ENCODE assay signal across 8 mouse cellular contexts in the genomic region with DNA sequence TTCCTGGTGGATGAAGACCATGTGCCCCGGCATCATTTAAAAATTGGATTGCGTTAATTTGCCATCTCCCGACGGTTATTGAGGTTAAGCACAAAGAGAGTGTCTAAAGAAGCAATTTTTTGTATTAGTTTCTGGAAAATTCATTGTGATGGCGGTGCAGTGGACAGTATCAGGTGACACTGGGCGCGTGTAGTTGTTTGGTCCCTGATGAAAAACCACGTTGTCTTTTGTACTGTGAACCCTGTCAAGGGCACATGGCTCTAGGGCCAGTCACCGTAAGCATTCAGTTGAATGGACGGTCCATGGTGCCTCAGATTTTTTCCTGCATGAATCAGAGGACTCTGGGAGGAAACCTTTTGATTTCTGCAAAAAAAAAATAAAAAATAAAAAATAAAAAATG. TPM values are rescaled to one million over a fixed set of nuclear protein-coding genes. Genes with fewer than 3 reads are reported as not detected.
A peak's percentile ranks its signal among the peaks of the same experiment; 100 is the strongest.
DNase-seq lines count a peak whose midpoint lies in the region; ATAC-seq and TF ChIP-seq lines count a peak whose summit lies in the region.

No protein-coding gene starts in this region.

- H3K4me2 ChIP-seq in lung, postnatal 0 days (replicated peaks; ENCODE audit: low read depth, low read length), result peak overlapping the region; percentile 94; the same call in 1 of the 2 replicates
- H3K4me2 ChIP-seq in limb, embryonic 14.5 days (replicated peaks; ENCODE audit: low read depth, low read length, severe bottlenecking), result peak overlapping the region; percentile 72
- H3K4me2 ChIP-seq in stomach, embryonic 16.5 days (ENCODE audit: low read depth, low read length), result peak overlapping the region; percentile 81

- no peak overlapping the region for H3K4me3 ChIP-seq in lung, postnatal 0 days (ENCODE audit: low read depth, low read length)
- H3K4me3 ChIP-seq in limb, embryonic 14.5 days (replicated peaks; ENCODE audit: low read length), result peak overlapping the region; percentile 92
- peak overlapping the region; percentile 75 for H3K4me3 ChIP-seq in stomach, embryonic 16.5 days (replicated peaks; ENCODE audit: low read length)

- no peak for TF ChIP-seq EP300 in lung, postnatal 0 days (IDR thresholded peaks at IDR 0.05)

- ATAC-seq in lung, postnatal 0 days, result no peak
- ATAC-seq in limb, embryonic 14.5 days (ENCODE audit: low FRiP score, low read depth), result no peak
- ATAC-seq in stomach, embryonic 16.5 days (ENCODE audit: insufficient read depth, low FRiP score), result no peak

- WGBS in lung, postnatal 0 days, result 37% methylated on average over 10 of the region's 10 CpGs
- 18% methylated on average over 10 of the region's 10 CpGs for WGBS in limb, embryonic 14.5 days
- WGBS in stomach, embryonic 16.5 days, result 28% methylated on average over 10 of the region's 10 CpGs

- no peaks in the 10 kb centered on the region for H3K4me1 ChIP-seq in lung, postnatal 0 days (ENCODE audit: insufficient read depth, low read depth, low read length)
- H3K4me1 ChIP-seq in limb, embryonic 14.5 days (ENCODE audit: control insufficient read depth, insufficient read depth, low read length), result peaks cover 17% of the 10 kb centered on the region
- H3K4me1 ChIP-seq in stomach, embryonic 16.5 days (ENCODE audit: control insufficient read depth, insufficient read depth, low read length), result peaks cover 12% of the 10 kb centered on the region

- H3K9ac ChIP-seq in lung, postnatal 0 days (replicated peaks; ENCODE audit: low read depth), result no peak overlapping the region
- peak overlapping the region; percentile 99 for H3K9ac ChIP-seq in limb, embryonic 14.5 days (ENCODE audit: low read depth, low read length, severe bottlenecking)
- peak overlapping the region; percentile 97; the same call in 1 of the 2 replicates for H3K9ac ChIP-seq in stomach, embryonic 16.5 days (ENCODE audit: low read length)

- no peak for TF ChIP-seq CTCF in lung, postnatal 0 days (IDR thresholded peaks at IDR 0.05)

- no peaks in the 10 kb centered on the region for H3K36me3 ChIP-seq in lung, postnatal 0 days (ENCODE audit: insufficient read depth, low read length)
- no peaks in the 10 kb centered on the region for H3K36me3 ChIP-seq in limb, embryonic 14.5 days (ENCODE audit: control insufficient read depth, insufficient read depth, low read length)
- no peaks in the 10 kb centered on the region for H3K36me3 ChIP-seq in stomach, embryonic 16.5 days (ENCODE audit: control insufficient read depth, insufficient read depth, low read length)

- no peaks in the 10 kb centered on the region for H3K27me3 ChIP-seq in lung, postnatal 0 days (replicated peaks; ENCODE audit: insufficient read depth, low read length)
- H3K27me3 ChIP-seq in limb, embryonic 14.5 days (ENCODE audit: control insufficient read depth, insufficient read depth, low read length), result no peaks in the 10 kb centered on the region
- H3K27me3 ChIP-seq in stomach, embryonic 16.5 days (ENCODE audit: control insufficient read depth, insufficient read depth, low read length), result no peaks in the 10 kb centered on the region

- TF ChIP-seq POLR2A in limb, embryonic 14.5 days (IDR thresholded peaks at IDR 0.05; ENCODE audit: borderline replicate concordance, extremely low read depth, insufficient read depth, insufficient read length), result no peak

- DNase-seq in cerebellum, adult 9-11 months, result peak; percentile 20
- DNase-seq in cerebellum, postnatal 4 days (ENCODE audit: low spot score in 2 of 2), result no peak
- DNase-seq in lung, postnatal 0 days (ENCODE audit: low spot score), result no peak
- DNase-seq in lung, adult 18-20 months, result no peak
- no peak for DNase-seq in limb, embryonic 14.5 days (ENCODE audit: low spot score)
- no peak for DNase-seq in cerebellum, adult 9-10 months
- no peak for DNase-seq in urinary bladder, postnatal 14 days (ENCODE audit: low spot score)

- H3K9me3 ChIP-seq in lung, postnatal 0 days (ENCODE audit: low read length), result no peaks in the 10 kb centered on the region
- H3K9me3 ChIP-seq in limb, embryonic 14.5 days (ENCODE audit: control insufficient read depth, low read length), result no peaks in the 10 kb centered on the region
- H3K9me3 ChIP-seq in stomach, embryonic 16.5 days (replicated peaks; ENCODE audit: control insufficient read depth, low read length), result no peaks in the 10 kb centered on the region

- no peak overlapping the region for H3K27ac ChIP-seq in lung, postnatal 0 days (ENCODE audit: low read length)
- H3K27ac ChIP-seq in limb, embryonic 14.5 days (replicated peaks; ENCODE audit: low read depth, low read length), result peak overlapping the region; percentile 97
- H3K27ac ChIP-seq in stomach, embryonic 16.5 days (ENCODE audit: low read length), result peak overlapping the region; percentile 88; the same call in 1 of the 2 replicates

RNA-seq across cellular contexts. Expression of gene H2afy2, which starts 0.5 kb away (rescaled TPM):
- 23.9 and 26.6 TPM in 2 replicates for polyA plus RNA-seq in lung, postnatal 0 days (2015; fragmentation: Nextera tagmentation; extraction: Ambion mirVana)
- 87.8 and 90.3 TPM in 2 replicates for polyA plus RNA-seq in limb, embryonic 14.5 days (2012; rRNA removed)
- 111 and 138 TPM in 2 replicates for polyA plus RNA-seq in limb, embryonic 14.5 days (2014; fragmentation: Nextera tagmentation; extraction: Ambion mirVana)
- 78.0 and 86.3 TPM in 2 replicates for polyA plus RNA-seq in stomach, embryonic 16.5 days (2015; fragmentation: Nextera tagmentation; extraction: Ambion mirVana)
